Mouse (Mus musculus) bone marrow macrophage, adult 2 months (primary cell): Measurements from ENCODE around the gene Rad51b. TPM values are rescaled to one million over a fixed set of nuclear protein-coding genes. Genes with fewer than 3 reads are reported as not detected.

Source experiments
- H3K27ac ChIP-seq: 2 replicates; pipeline ENCODE4 v1.5.1; 2012; ENCODE audit warnings: low read depth, low read length; ENCODE audit not compliant: insufficient read depth
- H3K4me1 ChIP-seq: 2 replicates; pipeline ENCODE4 v1.6.1; 2012; ENCODE audit warnings: low read length; ENCODE audit not compliant: control insufficient read depth, insufficient read depth
- H3K4me3 ChIP-seq: 2 replicates; pipeline ENCODE4 v1.5.1; 2012; ENCODE audit warnings: mild to moderate bottlenecking, low read length, moderate library complexity; ENCODE audit not compliant: insufficient read depth
- CTCF ChIP-seq: IDR thresholded peaks from 2 replicates; pipeline ENCODE4 v1.5.1; 2012; ENCODE audit warnings: low read depth, mild to moderate bottlenecking, low read length, moderate library complexity
- POLR2A ChIP-seq: IDR thresholded peaks from 2 replicates; pipeline ENCODE4 v1.6.1; 2012; ENCODE audit warnings: mild to moderate bottlenecking, low read depth, low read length, borderline replicate concordance
- polyA plus RNA-seq: library from polyadenylated mRNA; stranded (reverse); fragments of >200 nt; gene quantifications from 2 replicates; pipeline ENCODE4 v1.2.4, GENCODE M21; 2012; ENCODE audit not compliant: missing spikeins, insufficient read depth, insufficient read length

Rad51b gene
- polyA plus RNA-seq, 1 experiment: 2.8 TPM

GRCm38 (mm10) chr12:79441210-79442005 lies 144.3 kb downstream of the Rad51b start:
- Histone ChIP-seq H3K4me3 (no peak overlapping the region), H3K4me1 (peaks cover 4% of the 10 kb centered on the region), H3K27ac (no peak overlapping the region)
- TF ChIP-seq POLR2A: no peak
- TF ChIP-seq CTCF: no peak

GRCm38 (mm10) chr12:79442126-79442525 lies 145.0 kb downstream of the Rad51b start:
- TF ChIP-seq POLR2A (no peak), CTCF (no peak)
- Histone ChIP-seq H3K27ac (no peak overlapping the region), H3K4me1 (peaks cover 4% of the 10 kb centered on the region), H3K4me3 (no peak overlapping the region)

- no peak overlapping the region for H3K27ac ChIP-seq
- no peak overlapping the region for H3K4me3 ChIP-seq
- H3K4me1 ChIP-seq: peaks cover 4% of the 10 kb centered on the region
- no peak for TF ChIP-seq POLR2A
- TF ChIP-seq CTCF: no peak
Measured at GRCm38 (mm10) chr12:79442836-79443390, 145.8 kb downstream of the Rad51b start.

GRCm38 (mm10) chr12:79444646-79445045 lies 147.6 kb downstream of the Rad51b start:
- Histone ChIP-seq H3K4me3 (no peak overlapping the region), H3K4me1 (peaks cover 4% of the 10 kb centered on the region)
- no peak for TF ChIP-seq CTCF
- TF ChIP-seq POLR2A: no peak

GRCm38 (mm10) chr12:79447039-79447438 lies 150.0 kb downstream of the Rad51b start:
- H3K4me1 ChIP-seq: peaks cover 4% of the 10 kb centered on the region
- no peak for TF ChIP-seq POLR2A
- TF ChIP-seq CTCF: no peak
- H3K27ac ChIP-seq: no peak overlapping the region
- no peak overlapping the region for H3K4me3 ChIP-seq

More at GRCm38 (mm10) chr12:79444646-79445045, 147.6 kb downstream of the Rad51b start:
- no peak overlapping the region for H3K27ac ChIP-seq

- H3K4me1 ChIP-seq: peaks cover under 1% of the 10 kb centered on the region; the same call in 1 of the 2 replicates
- H3K4me3 ChIP-seq: no peak overlapping the region
- TF ChIP-seq POLR2A: no peak
- no peak for TF ChIP-seq CTCF
- H3K27ac ChIP-seq: no peak overlapping the region
Measured at GRCm38 (mm10) chr12:79449817-79450411, 152.8 kb downstream of the Rad51b start.

- no peaks in the 10 kb centered on the region for H3K4me1 ChIP-seq
- no peak overlapping the region for H3K4me3 ChIP-seq
- TF ChIP-seq CTCF (no peak), POLR2A (no peak)
- no peak overlapping the region for H3K27ac ChIP-seq
Measured at GRCm38 (mm10) chr12:79452882-79453281, 155.8 kb downstream of the Rad51b start.

GRCm38 (mm10) chr12:79454017-79454416 lies 156.9 kb downstream of the Rad51b start:
- TF ChIP-seq CTCF: no peak
- TF ChIP-seq POLR2A: no peak
- no peak overlapping the region for H3K27ac ChIP-seq
- H3K4me1 ChIP-seq: no peaks in the 10 kb centered on the region
- H3K4me3 ChIP-seq: no peak overlapping the region

GRCm38 (mm10) chr12:79455061-79455847 lies 158.2 kb downstream of the Rad51b start:
- no peak overlapping the region for H3K4me3 ChIP-seq
- TF ChIP-seq CTCF: no peak
- TF ChIP-seq POLR2A: no peak
- no peak overlapping the region for H3K27ac ChIP-seq
- H3K4me1 ChIP-seq: no peaks in the 10 kb centered on the region
